Mouse (Mus musculus): ENCODE measurements around the gene Patj. TPM values are rescaled to one million over a fixed set of nuclear protein-coding genes. Genes with fewer than 3 reads are reported as not detected.
"Not testable (repeated sequence)": the region's sequence is repeated elsewhere in the genome, so short reads cannot be mapped to it uniquely, and the experiment has no call there.

Patj gene
- 1 to 10 TPM; 4.5 to 5.5 TPM for total RNA-seq (2021)
- long read RNA-seq, transcript Patj-203 (18 exons, 3,755 nt): major isoform, 5 of 11 reads
- long read RNA-seq, partial matches to known transcripts: 1 of 11 reads
- long read RNA-seq, other reads (novel, unspliced or antisense): 5 of 11 reads

DNA sequence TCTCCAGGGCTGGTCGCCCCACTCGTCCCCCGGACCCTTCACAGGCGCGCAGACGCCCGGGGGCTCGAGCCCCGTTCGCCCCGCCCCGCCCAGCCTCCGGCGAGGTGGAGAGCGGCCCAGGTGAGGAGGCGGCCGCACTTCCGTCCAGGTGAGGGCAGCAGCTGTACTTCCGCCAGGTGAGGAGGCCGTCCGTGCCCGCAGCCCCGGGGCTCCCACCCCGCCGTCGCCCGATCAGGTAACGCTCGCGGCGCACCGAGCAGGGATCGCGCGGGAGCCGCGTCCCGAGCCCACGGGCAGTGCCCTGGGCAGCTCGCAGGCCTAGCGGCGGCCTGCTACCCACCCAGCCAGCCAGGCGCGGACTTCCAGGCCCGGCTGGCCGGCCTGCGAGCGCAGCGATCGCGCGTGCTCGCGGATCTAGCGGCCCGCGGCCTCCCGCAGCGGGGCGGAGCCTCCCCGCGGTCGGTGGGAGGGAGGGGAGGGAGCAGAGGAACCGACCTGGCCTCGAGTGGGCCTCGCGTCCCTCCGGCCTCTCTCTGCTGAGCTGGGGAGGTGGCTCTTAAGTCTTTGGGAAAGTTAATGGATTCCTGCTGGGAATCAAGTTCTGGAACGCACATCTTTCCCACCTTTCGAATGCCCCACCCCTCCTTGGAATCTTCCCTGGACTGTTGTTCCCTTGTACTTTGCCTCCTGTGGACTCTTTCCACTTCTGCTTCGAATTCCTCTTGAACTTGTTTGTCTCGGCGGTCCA, at the start of gene Patj:
Gene Patj, plus strand, starts transcription at position 96 of the 748 bp plus-strand sequence.
- peak; percentile 46 to 63 for DNase-seq (ENCODE audit: low spot score in 2 of 2)

DNA sequence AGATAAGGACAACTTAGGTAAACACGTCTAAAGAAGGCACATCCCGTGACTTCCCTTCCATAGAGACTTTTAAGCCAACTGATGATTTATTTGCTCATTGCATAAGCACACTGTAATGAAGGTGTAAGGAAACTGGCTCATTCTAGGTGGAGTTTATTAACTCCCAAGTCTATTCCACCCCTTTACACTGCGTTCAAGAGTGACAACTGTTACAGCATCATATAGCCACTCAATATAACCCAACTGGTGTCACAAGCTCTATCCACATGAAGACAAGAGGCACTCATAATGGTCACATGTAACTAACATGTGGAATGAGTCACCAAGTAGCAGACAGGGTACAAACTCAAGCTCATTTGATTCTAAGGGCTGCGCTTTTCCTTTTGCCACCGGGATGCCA, 47.0 kb upstream of the Patj start:
- DNase-seq (ENCODE audit: low spot score in 2 of 2): no peak

DNA sequence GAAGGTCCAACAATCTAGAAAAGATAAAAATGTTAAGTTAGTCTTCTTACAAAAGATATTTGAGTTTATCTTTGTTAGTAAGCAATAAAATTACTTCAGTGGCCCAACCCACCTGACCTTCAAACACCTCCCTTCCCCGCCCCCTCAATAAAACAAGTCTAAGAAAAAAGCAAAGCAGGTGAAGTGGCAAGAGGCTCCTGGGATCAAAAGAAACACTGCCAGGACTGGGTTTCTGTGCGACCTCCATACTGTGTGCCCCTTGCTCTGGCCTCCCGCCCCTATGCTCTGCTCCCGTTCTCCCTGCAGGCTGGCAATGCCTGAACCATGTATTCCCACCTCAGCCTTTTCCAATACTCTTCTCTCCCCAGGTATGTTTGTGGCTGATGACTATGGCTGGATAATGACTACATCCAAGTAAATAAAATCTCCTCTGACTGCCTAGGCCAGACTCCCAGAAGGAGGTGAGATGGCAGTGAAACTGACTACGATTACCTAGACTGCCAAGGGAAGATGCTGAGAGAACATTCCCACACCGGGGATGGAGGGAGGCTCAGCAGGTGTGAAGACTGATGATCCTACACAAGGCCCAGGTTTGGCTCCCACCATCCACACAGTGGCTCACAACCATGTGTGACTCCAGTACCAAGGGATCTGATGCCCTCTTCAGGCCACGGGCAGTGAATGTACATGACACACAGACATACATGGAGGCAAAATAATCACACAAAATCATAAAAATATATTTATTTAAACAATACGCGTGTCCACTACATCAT, 37.4 kb upstream of the Patj start:
- DNase-seq (ENCODE audit: low spot score in 2 of 2): no peak

DNA sequence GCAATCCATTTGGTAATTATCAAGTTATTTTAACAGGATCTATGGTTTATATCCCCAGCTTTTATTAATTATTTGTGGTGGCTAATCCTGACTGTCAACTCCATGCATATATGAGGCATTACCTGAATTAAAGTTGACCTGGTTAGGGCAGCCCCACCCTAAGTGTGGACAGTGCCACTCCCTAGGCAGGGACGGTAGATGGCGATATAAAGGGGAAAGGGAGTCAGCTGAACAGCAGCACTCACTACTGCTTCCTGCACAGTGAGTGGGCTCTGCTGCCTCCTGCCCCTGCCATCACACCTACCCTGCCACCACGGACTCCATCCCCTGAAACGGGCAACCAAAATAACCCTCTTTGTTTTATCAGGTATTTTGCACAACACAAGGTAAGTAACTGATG, 20.2 kb upstream of the Patj start:
- no peak for DNase-seq (ENCODE audit: low spot score in 2 of 2)

DNA sequence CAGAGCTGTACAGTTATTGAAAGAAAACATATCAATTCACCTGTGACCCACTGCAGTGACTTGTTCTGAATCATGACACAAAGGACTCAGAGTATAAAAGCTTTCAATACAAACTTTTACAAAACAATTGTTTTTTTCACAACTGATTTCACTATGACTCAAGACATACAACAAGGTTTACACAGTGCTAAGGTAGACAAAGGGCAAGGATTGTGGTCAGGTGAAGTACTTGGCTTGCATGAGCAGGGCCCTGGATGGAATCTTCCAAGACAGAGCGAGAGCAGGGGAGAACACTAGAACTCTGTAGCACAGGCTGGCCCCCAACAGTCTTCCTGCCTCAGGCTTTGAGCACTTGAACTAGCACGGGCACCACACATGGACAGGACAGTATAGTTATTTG, 18.6 kb upstream of the Patj start:
- DNase-seq (ENCODE audit: low spot score in 2 of 2): no peak

DNA sequence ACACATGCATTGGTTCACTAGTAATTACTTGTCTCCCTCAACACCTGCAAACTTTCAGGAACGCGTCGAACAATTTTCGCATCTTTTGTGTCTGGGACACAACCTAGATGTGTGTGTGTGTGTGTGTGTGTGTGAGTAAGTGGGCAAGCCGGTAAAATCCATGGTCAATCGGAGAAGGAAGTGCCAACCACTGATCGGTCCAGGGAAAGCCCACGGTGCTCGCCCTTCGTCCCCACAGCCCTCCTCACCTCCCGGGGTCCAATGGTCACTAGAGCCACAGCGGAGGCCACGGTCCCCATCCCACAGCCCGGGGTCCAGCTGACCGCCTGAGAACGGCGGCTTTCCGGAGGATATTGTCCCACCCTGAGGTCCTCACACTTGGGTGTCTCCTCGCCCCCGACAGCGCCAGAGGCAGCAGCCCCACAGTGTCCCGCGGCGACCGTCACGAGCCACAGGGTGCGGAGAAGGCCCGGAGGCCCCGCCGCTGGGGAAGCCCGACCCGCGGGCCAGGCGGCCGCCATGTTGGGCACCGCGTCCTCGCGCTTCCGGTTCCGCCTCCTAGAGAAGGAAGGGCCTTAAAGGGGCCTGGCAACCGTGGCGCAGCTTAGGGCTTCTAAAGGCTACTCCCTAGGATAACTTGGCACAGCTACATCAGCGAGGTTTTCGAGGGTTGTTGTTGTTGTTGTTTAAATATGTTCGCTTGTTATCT, 12.7 kb upstream of the Patj start, which contains the start of gene Tm2d1:
Gene Tm2d1, minus strand, starts transcription at position 591 of the 709 bp plus-strand sequence.
- DNase-seq (ENCODE audit: low spot score in 2 of 2): peak; percentile 66 to 84

DNA sequence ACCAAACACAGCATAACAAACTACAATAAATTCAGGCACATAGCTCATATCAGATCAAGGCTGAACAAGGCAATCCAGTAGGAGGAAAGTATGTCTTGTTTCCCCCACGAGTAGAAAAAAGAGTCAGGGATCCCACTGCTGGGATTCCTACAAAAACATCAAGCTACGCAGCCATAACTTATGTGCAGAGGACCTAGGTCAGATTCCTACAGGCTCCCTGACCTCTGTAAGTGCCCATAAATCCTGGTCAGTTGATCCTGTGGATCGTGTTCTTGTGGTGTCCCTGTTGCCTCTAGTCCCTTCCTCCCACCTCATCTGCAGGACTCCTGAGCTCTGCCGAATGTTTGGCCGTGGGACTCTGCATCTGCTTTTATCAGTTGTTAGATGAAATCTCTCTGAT, 10.5 kb upstream of the Patj start:
- no peak for DNase-seq (ENCODE audit: low spot score in 2 of 2)

DNA sequence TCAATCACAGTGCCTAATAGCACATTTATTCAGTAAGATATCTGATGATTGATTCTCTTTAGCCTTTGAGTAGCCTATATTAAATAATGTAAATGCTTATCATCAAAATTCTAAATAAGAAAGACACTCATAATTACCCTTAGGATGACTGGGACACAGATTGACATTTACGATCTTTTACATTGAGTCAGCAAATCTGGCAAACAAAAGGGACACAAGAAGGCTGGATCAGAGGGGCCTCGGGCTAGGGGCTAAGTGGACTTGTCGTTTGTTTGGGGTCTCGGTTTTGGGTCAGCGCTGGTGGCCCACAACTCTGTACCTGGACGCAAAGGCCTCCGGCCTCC, 267 bp upstream of the Patj start:
- no peak for DNase-seq (ENCODE audit: low spot score in 2 of 2)

DNA sequence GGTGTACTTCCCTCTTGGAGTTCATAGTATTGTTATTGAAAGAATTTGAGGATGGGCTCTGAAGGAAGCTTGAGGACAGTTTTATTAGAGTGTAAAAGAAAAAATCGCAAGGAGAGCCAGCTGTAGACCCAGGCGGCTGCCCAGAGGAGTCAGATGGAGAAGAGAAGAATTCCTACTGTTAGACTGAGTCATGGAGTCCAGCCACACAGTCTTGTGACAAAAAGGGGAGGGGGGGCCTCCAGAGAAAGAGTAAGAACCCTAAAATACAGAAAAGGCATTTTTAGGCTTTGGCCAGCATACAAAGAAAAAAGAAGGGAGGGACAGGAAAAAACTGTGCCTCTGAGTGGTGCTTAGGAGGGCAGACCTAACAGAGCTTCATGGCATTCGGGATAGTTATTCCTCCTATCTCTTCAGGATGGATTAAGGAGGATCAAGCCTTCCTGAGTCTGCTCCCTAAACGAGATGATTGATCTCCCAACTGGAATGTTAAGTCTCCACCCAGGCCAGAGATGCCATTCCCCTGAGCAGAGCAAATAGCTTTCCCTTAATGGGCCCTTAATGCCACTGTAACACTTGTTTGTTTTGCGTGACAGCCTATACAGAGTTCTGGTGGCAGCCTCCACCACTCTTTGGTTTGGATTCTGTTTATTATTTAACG, 5.5 kb downstream of the Patj start:
- no peak for DNase-seq (ENCODE audit: low spot score in 2 of 2)

DNA sequence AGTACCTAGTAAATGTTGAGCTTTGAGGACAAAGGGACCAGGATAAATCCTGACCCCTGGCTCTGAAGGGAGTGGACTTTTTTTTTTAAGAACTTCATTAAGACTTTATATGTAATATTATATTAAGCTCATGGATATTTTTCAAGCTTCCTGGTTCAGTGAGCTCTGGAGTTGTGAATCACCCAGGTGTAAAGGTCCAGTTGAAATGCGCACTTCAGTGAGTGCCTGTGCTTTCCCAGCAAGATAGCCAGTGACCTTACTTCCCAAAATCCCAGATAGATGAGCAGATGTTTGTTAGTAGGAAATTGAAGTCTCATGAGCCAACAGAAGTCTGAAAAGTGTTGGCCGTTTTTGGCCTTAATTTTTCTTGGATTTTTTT, 6.0 kb downstream of the Patj start:
- no peak for DNase-seq (ENCODE audit: low spot score in 2 of 2)

DNA sequence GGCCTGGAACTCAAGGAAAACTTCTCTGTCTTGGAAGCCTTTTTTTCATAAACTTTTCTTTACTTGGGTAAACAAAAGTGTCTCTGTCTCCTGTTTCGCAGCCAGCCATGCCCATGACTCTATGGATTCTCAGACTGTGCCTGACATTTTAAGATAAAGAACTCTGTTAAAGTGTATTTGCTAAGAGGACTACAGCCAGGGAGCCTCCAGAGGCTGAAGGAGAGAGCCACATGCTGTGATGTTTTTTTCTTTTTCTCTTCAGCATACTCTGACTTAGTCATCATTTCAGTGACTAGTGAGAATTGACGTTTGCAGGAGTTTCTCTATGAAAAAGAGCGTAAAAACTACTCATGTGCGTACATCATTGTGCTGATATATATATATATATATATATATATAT, 7.9 kb downstream of the Patj start:
- DNase-seq (ENCODE audit: low spot score in 2 of 2): no peak

DNA sequence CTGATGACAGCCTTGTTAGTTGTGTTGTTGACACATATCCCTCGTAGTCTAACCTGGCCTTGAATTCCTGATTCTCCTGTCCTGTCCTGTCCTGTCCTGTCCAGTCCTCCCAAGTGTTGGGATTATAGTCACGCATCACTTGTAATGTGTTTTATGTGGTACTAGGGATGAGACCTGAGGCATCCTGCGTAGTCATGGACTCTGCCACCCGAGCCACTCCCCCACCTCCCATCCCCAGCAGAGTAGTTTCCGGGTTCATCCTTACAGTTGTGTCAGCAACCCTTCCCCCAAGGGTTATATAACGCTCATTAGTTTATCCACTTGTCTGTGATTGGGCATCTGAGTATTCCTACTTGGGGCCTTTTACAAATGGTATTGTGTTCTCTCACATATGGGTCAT, 8.8 kb downstream of the Patj start:
- no peak for DNase-seq (ENCODE audit: low spot score in 2 of 2)

DNA sequence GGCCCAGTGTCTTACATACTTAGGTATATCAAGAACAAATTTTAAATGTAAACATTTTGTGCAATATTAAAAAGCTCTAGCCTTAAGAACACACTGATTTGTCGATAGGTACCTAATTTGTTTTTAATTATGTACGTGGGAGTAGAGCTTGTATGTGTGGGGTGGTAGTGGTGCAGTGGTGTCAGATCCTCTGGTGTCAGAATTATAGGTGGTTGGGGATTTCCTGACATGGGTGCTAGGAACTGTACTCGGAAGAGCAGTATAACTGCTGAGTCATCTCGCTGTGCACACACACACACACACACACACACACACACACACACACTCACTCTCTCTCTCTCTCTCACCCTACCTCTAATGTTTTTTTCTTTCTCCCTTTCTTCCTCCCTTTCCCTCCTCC, 12.9 kb downstream of the Patj start:
- no peak for DNase-seq (ENCODE audit: low spot score in 2 of 2)

DNA sequence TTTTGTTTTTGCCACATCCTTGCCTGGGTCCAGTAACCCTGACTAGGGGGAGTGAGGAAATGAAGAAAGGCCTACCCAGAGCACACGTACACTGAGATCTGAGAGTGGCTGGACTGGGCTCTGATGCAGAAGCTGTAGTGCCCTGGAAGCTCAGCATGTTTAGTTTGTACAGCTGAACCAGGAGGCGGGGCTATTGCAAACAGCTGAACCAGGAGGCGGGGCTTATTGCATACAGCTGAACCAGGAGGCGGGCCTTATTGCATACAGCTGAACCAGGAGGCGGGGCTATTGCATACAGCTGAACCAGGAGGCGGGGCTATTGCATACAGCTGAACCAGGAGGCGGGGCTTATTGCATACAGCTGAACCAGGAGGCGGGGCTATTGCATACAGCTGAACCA, 19.6 kb downstream of the Patj start:
- not testable (repeated sequence) for DNase-seq (ENCODE audit: low spot score in 2 of 2)

DNA sequence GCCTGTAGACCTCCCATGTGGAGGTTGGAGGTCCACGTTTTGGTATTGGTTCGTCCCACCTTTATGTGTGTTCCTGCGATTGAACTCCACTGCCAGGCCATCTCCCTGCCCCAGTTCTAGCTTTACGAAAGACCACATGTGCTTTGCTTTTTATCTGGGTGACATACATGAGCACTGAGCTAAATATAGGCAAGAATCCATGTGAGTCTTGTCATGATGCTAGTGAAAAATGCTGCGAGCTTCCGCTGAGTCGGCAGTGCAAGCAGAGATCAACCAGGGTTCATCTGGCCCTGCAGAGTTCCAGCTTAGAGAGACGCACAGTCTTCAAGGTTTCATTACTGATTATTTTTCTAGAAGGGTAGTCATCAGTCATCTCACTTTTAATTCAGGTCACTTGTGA, 32.8 kb downstream of the Patj start:
- DNase-seq (ENCODE audit: low spot score in 2 of 2): no peak

DNA sequence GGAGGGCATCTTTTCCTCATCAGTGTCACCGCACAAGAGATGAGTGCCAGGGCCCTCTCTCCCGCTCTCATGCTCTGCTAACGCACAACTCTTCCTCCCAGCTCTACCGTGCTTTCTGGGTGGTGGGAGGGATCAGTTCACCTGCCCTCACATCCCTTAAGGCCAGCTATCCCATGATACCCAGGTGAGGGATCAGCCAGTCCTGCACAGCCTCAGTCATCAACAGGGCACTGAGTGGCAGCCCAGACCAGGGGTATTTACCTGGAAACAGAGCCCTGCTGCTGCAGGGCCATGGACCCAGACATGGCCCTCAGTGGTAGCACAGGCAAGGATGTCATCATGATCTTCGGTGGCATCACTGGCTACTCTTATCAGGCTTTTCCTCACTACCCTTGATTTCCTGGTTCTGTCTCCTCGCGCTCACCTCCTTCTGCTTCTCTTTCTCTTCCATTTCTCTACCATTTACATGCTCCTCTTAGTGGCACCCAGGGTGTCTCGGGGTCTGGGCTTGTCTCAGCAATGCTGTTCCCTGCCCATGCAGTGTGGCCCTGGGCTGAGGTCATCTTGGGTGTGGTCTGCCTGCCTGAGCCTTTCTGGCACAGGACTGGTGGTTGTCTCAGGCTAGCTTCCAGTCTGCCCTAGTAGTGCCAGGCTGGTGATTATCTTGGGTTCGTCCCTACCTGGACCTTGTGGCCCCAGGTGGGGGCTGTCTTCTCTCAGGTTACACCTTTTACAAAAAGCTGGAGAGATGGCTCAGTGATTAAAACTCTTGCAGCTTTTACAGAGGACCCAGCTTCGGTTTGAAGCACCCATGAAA, 40.3 kb downstream of the Patj start:
- DNase-seq (ENCODE audit: low spot score in 2 of 2): no peak

DNA sequence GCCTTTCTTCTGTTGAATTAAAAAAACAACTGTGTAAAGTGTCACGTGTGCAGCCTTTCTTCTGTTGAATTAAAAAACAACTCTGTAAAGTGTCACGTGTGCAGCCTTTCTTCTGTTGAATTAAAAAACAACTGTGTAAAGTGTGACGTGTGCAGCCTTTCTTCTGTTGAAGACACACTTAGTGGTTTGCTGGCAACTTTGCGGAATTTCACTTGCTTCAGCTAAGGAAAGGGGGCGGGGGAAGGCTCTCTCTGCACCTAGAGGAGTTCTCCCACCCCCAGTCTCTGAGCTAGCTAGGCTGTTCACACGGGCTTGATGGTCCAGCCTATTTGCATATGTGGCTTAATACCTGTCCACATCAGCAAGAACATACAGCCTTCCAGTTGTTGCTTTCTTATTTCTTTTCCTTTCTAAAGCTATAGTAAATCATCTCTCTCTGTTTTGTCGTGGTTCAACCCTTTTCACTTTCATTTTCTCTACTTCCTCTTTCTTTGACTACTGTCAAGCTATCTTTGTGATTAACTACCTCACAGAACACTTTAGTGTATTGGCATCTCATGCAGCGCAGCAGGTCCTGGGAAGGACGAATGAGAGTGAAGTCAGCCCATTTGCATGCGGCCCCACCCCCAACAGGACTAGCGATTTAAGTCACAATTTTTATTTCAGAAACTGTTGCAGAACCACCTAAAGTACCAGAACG, 41.2 kb downstream of the Patj start:
- DNase-seq (ENCODE audit: low spot score in 2 of 2): no peak

DNA sequence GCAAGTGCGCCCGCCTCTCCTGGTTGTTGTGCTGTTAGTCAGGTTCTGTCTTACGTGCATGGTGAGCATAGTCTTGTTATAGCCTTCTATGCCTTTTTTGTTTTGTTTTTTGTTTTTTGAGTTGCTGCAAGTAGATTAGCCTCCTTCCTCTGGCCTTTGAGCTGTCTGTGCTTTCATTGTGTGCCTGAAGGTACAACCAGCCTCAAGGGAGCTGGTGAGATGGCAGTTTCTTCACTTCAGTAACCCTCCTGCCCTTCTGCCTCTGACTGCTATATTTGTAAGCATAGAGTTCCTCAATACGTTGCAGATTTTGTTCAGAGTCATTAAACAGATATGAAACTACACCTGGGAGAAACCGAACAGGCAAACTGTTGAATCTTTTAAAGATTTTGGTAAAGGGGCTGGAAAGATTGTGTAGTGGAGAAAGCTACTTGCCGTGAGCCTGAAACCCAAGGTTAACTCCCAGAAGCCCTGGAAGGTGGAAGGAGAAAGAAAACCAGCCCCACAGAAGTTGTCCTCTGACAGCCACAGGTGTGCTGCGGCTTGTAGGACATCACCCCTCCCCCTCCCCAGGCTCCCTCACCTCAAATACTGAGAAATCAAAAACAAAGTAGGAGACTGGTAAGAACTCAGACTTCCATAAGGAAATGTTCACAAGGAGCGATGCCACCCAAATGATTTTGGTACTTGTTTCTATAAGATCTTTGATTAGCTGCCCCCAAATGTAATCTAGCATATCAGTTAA, 43.8 kb downstream of the Patj start:
- DNase-seq (ENCODE audit: low spot score in 2 of 2): no peak

DNA sequence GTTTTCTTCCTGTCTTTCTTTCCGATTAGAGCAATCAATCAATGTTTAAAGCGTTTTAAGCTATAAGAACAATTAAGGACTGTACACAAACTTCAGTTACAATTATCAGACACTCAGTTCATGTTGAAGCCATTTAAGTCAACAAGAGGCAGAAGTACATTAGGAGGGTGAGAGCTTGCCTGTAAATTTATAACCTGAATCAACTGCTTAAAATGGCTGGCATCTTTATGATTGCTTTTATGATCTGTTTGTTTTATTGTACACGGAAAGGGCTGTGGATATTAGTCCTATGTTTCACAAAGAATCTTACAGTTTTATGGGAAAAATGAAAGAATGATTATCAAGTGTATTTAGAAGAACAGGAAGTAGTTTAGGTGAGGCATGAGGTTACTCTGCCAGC, 45.7 kb downstream of the Patj start:
- DNase-seq (ENCODE audit: low spot score in 2 of 2): no peak

Data from layer of hippocampus, adult 18-20 months (tissue).